Mouse (Mus musculus) hindbrain, embryonic 16.5 days (tissue): Measurements from ENCODE around the gene Stx1b. TPM values are rescaled to one million over a fixed set of nuclear protein-coding genes. Genes with fewer than 3 reads are reported as not detected.

Experiments used
- ATAC-seq: fragments of 200-750 bp; cut with Nextera tagmentation; 2 replicates; pipeline ENCODE4 v1.8.0; 2017; ENCODE audit warnings: moderate TSS enrichment, moderate library complexity
- H3K27ac ChIP-seq: fragments of 300-500 bp; sonication (generic); 2 replicates; pipeline ENCODE4 v1.5.1; 2014; ENCODE audit warnings: low read depth, mild to moderate bottlenecking, control low read depth, low read length, moderate library complexity
- H3K27me3 ChIP-seq: fragments of 300-500 bp; sonication (generic); replicated peaks from 2 replicates; pipeline ENCODE4 v1.6.1; 2014; ENCODE audit warnings: low read length; ENCODE audit not compliant: control insufficient read depth, insufficient read depth
- H3K36me3 ChIP-seq: fragments of 300-500 bp; sonication (generic); 2 replicates; pipeline ENCODE4 v1.6.1; 2014; ENCODE audit warnings: mild to moderate bottlenecking, low read length, moderate library complexity, mixed read lengths; ENCODE audit not compliant: control insufficient read depth, insufficient read depth
- H3K4me1 ChIP-seq: fragments of 300-500 bp; sonication (generic); 2 replicates; pipeline ENCODE4 v1.6.1; 2014; ENCODE audit warnings: low read depth, low read length; ENCODE audit not compliant: control insufficient read depth, insufficient read depth
- H3K4me2 ChIP-seq: fragments of 300-500 bp; sonication (generic); 2 replicates; pipeline ENCODE4 v1.6.1; 2014; ENCODE audit warnings: mild to moderate bottlenecking, low read length, control low read depth, moderate library complexity
- H3K4me3 ChIP-seq: fragments of 300-500 bp; sonication (generic); 2 replicates; pipeline ENCODE4 v1.5.1; 2014; ENCODE audit warnings: mild to moderate bottlenecking, low read length, control low read depth, moderate library complexity
- H3K9ac ChIP-seq: fragments of 300-500 bp; sonication (generic); 2 replicates; pipeline ENCODE4 v1.6.1; 2014; ENCODE audit warnings: low read depth, mild to moderate bottlenecking, control low read depth, low read length, moderate library complexity
- H3K9me3 ChIP-seq: fragments of 300-500 bp; sonication (generic); 2 replicates; pipeline ENCODE4 v1.6.1; 2014; ENCODE audit warnings: mild to moderate bottlenecking, low read length, moderate library complexity; ENCODE audit not compliant: control insufficient read depth
- WGBS: fragments of 180-500 bp; shearing (Covaris S2); extraction: QIAGEN DNeasy Blood & Tissue Kit; methylation state at CpG from one replicate; pipeline ENCODE4 v1.1.7; 2014; 5-methylcytosine and 5-hydroxymethylcytosine counted together
- polyA plus RNA-seq: library from polyadenylated mRNA; unstranded; fragments of >200 nt; fragmentation: Nextera tagmentation; extraction: Ambion mirVana; gene quantifications from 2 replicates; pipeline ENCODE4 v1.2.1, GENCODE M21; 2015

Stx1b gene
- polyA plus RNA-seq, 1 experiment from 2014 or later: 76.8 TPM

DNA sequence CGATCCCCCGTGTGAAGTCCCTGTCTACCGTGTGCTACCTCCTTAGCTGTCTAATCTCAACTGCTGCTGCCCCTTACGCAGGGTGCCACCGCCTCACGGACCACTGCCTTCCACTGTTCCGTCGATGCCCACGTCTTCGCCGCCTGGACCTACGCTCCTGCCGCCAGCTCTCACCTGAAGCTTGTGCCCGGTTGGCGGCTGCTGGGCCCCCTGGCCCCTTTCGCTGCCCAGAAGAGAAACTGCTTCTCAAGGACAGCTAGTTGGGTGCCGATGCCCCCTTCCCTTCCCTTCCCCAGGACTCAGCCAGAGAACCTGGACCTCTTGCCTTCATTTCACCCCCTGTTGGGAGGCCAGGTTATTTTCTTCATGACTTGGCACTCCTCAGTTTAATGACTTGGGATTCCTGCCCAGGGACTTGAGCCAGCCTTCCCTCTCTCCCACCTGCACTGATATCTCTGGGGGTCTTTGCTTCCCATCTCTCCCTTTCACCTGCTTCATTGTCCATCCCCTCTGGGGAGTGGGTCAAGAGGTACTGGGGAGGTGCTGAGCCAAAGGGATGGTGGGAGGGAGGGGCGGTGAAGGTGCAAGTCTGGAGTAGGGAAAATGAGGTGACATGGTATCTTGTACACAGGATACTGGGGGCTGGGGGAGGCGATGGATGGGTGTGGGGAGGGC is 56.5 kb downstream of the Stx1b start:
- WGBS: 92% methylated on average over 19 of the region's 19 CpGs
- no peaks in the 10 kb centered on the region for H3K9me3 ChIP-seq
- no peaks in the 10 kb centered on the region for H3K27me3 ChIP-seq
- ATAC-seq: no peak
- H3K4me1 ChIP-seq: peaks cover 23% of the 10 kb centered on the region
- peaks cover 26% of the 10 kb centered on the region for H3K36me3 ChIP-seq
- no peak overlapping the region for H3K27ac ChIP-seq
- no peak overlapping the region for H3K4me3 ChIP-seq
- H3K9ac ChIP-seq: 0 out of 2 replicates have a peak overlapping the region, but pooled peaks have one; percentile 6
- H3K4me2 ChIP-seq: no peak overlapping the region

DNA sequence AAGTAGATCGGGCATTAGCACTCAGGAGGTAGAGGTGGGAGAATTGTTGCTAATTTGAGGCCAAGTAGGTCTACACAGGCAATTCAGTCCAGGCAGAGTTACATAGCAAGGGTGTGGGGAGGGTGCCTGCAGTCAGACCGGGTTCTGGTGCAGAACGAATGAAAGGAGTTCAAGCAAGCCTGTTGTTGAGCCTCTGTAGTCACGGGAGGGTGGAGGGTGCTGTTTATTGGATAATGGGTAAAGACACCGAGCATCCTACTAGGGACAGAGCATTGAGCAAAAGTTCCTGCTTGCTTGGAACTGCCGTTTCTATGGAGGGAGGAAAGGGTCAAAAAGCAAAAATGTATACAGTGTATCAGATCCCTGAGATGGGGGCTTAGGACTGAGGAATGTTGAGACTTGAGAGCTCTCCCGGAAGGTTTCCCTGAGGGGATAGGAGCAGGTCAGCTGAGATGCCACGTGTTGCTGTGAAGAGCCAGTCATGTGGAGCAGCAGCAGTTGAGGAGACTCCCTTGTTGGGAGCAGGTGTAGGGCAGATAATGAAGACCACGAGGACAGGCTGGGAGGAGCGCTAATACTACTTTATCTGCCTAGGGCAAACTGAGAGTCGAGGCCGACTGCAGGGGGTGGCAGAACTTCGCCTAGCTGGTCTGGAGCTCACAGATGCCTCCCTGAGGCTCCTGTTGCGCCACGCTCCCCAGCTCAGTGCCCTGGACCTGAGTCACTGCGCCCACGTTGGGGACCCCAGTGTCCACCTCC is 57.3 kb downstream of the Stx1b start:
- no peak for ATAC-seq

DNA sequence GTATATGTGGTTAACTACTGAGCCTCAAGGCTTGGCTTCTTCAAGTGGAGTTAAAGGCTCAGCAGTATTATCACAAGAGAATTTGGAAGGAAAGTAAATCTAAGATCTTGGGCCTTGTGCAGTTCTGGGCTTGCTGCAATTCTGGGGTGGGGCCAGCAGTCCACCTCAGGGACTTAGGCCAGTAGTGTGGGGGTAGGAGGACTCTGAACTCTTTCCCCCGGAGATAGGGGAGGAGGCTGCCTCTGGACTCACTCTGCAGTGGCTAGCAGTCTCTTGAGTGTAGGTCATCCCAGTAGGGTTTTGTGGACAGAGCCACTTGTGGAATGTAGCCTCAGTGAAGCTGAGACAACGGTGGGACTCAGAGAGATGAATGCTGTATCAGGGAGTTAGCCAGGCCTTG is 58.6 kb downstream of the Stx1b start:
- H3K4me1 ChIP-seq: peaks cover 21% of the 10 kb centered on the region
- H3K4me2 ChIP-seq: no peak overlapping the region
- H3K36me3 ChIP-seq: peaks cover 30% of the 10 kb centered on the region
- H3K9me3 ChIP-seq: no peaks in the 10 kb centered on the region
- H3K4me3 ChIP-seq: no peak overlapping the region
- H3K27me3 ChIP-seq: no peaks in the 10 kb centered on the region
- no peak overlapping the region for H3K9ac ChIP-seq
- WGBS: 95% methylated on average over 2 of the region's 2 CpGs
- no peak for ATAC-seq
- no peak overlapping the region for H3K27ac ChIP-seq

More for the DNA sequence above, 57.3 kb downstream of the Stx1b start:
- 76% methylated on average over 17 of the region's 17 CpGs for WGBS
- peaks cover 30% of the 10 kb centered on the region for H3K36me3 ChIP-seq
- no peak overlapping the region for H3K9ac ChIP-seq
- no peak overlapping the region for H3K4me2 ChIP-seq
- no peaks in the 10 kb centered on the region for H3K9me3 ChIP-seq
- H3K27me3 ChIP-seq: no peaks in the 10 kb centered on the region
- H3K4me3 ChIP-seq: no peak overlapping the region
- H3K4me1 ChIP-seq: peaks cover 23% of the 10 kb centered on the region
- H3K27ac ChIP-seq: no peak overlapping the region

DNA sequence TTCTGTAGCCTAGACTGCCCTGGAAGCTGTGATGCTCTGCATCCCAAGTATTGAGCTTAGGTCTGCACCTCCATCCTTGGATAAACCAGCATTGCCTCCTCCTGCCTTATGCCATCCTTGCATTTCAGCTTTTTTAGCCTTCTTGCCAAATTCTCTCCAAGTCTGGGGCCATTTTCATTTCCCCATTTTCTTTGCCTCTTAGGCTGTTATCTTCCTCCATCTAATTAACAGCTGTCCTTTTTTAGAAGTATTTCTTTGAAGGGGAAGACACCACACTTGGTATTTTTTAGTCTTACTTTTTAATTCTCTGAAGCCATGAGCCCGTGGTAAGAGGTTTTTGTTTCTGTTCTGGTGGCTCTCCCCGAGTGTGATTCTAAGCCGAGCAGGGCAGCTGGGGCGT is 60.7 kb downstream of the Stx1b start:
- no peak for ATAC-seq
- 96% methylated on average over 4 of the region's 4 CpGs for WGBS
- Histone ChIP-seq H3K36me3 (peaks cover 30% of the 10 kb centered on the region), H3K9me3 (no peaks in the 10 kb centered on the region), H3K27me3 (no peaks in the 10 kb centered on the region), H3K4me2 (no peak overlapping the region), H3K4me3 (no peak overlapping the region), H3K27ac (no peak overlapping the region), H3K4me1 (peaks cover 3% of the 10 kb centered on the region), H3K9ac (no peak overlapping the region)

DNA sequence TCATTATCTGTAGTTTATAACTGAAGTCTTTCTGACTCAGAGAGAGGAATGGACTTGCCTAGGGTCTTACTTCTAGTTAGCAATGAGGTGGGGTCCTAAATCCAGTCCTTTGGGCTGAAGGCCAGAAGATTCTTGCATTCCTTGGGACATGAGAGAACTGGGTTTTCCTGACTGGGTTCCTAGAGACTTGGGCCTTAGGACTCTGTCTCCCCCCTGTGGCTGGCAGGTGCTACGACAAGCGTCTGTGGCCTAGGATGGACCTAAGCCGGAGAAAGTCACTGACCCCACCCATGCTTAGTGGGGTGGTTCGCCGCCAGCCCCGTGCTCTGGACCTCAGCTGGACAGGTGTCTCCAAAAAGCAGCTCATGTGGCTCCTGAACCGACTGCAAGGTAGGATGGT is 63.3 kb downstream of the Stx1b start:
- 41% methylated on average over 7 of the region's 7 CpGs for WGBS
- ATAC-seq: no peak
- peaks cover 25% of the 10 kb centered on the region for H3K36me3 ChIP-seq

DNA sequence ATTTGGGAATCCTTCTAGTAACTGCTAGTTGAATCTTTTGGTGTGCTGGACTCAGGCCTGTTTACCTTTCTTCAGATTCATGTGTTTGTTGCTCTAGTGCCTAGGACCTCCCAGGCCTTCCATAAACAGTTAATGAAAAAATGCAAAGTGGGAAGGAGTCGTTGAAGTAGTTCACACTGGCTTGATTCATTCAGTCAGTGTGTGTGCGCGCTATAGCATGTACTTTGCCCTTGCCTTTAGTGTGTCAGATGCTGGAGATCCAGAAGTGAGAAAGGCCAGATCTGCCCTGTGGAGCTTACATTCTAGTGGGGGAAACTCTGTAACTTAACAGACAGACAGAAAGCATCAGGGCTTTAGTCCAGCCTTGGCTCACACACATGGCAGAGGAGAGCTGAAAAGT is 63.9 kb downstream of the Stx1b start:
- no peaks in the 10 kb centered on the region for H3K9me3 ChIP-seq
- no peak overlapping the region for H3K4me2 ChIP-seq
- no peak overlapping the region for H3K9ac ChIP-seq
- H3K4me3 ChIP-seq: no peak overlapping the region
- H3K4me1 ChIP-seq: no peaks in the 10 kb centered on the region; the same call in 1 of the 2 replicates
- WGBS: 84% methylated on average over 3 of the region's 3 CpGs
- H3K27ac ChIP-seq: no peak overlapping the region
- ATAC-seq: no peak
- H3K36me3 ChIP-seq: peaks cover 20% of the 10 kb centered on the region
- H3K27me3 ChIP-seq: no peaks in the 10 kb centered on the region

More for the DNA sequence above, 63.3 kb downstream of the Stx1b start:
- Histone ChIP-seq H3K4me3 (no peak overlapping the region), H3K4me2 (no peak overlapping the region), H3K9ac (no peak overlapping the region), H3K27ac (no peak overlapping the region), H3K4me1 (no peaks in the 10 kb centered on the region; the same call in 1 of the 2 replicates), H3K27me3 (no peaks in the 10 kb centered on the region), H3K9me3 (no peaks in the 10 kb centered on the region)

DNA sequence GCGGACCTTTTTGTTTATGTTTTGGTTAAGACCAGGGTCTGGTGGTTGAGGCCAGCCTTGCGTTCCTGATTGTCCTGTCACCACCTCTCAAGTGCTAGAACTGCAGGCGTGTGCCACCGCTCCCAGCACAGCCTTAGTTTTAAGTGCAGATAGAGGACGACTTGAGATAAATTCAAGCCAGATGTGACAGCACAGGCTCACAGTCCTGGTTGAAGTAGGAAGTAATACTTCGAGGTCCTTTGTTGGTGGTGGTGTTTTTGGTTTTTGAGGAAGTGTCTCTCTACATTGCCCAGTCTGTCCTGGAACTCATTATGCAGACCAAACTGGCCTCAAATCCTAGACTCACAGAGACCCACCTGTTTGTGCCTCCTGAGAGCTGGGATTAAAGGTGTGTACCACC is 64.6 kb downstream of the Stx1b start:
- no peaks in the 10 kb centered on the region for H3K27me3 ChIP-seq
- H3K4me2 ChIP-seq: no peak overlapping the region
- no peak for ATAC-seq
- H3K9ac ChIP-seq: no peak overlapping the region
- no peak overlapping the region for H3K4me3 ChIP-seq
- H3K4me1 ChIP-seq: no peaks in the 10 kb centered on the region; the same call in 1 of the 2 replicates
- no peaks in the 10 kb centered on the region for H3K9me3 ChIP-seq
- peaks cover 25% of the 10 kb centered on the region for H3K36me3 ChIP-seq
- WGBS: 86% methylated on average over 6 of the region's 6 CpGs
- no peak overlapping the region for H3K27ac ChIP-seq

Other genes with a start within 250 kb of the Stx1b start
- 11.6 and 13.3 TPM in 2 replicates for gene Ccdc189, start 236.0 kb downstream of the Stx1b start, polyA plus RNA-seq
- 38.0 and 48.1 TPM in 2 replicates for gene Rnf40, start 235.8 kb downstream of the Stx1b start, polyA plus RNA-seq
- 15.0 and 20.7 TPM in 2 replicates for gene Zfp629, start 208.8 kb downstream of the Stx1b start, polyA plus RNA-seq
- 39.5 and 41.9 TPM in 2 replicates for gene Bcl7c, start 115.6 kb downstream of the Stx1b start, polyA plus RNA-seq
- 3.4 and 4.9 TPM in 2 replicates for gene Ctf1, start 111.8 kb downstream of the Stx1b start, polyA plus RNA-seq
- gene Ctf2, start 92.4 kb downstream of the Stx1b start, polyA plus RNA-seq: 0.15 and 0.20 TPM in 2 replicates
- gene Fbxl19, start 80.0 kb downstream of the Stx1b start, polyA plus RNA-seq: 6.8 TPM in 2 replicates
- gene Orai3, start 54.7 kb downstream of the Stx1b start, polyA plus RNA-seq: 10.4 and 11.3 TPM in 2 replicates
- 12.8 and 14.6 TPM in 2 replicates for gene Setd1a, start 47.9 kb downstream of the Stx1b start, polyA plus RNA-seq
- not detected in 2 replicates for gene Gm49388, start 38.9 kb downstream of the Stx1b start, polyA plus RNA-seq
- gene Hsd3b7, start 23.9 kb downstream of the Stx1b start, polyA plus RNA-seq: 11.9 and 12.1 TPM in 2 replicates
- 21.6 and 22.0 TPM in 2 replicates for gene Stx4a, start 255 bp downstream of the Stx1b start, polyA plus RNA-seq
- gene Zfp646, start 51.7 kb upstream of the Stx1b start, polyA plus RNA-seq: 6.0 and 8.8 TPM in 2 replicates
- gene Zfp668, start 52.3 kb upstream of the Stx1b start, polyA plus RNA-seq: 29.5 and 35.1 TPM in 2 replicates
- gene Prss53, start 66.4 kb upstream of the Stx1b start, polyA plus RNA-seq: 0.81 and 0.99 TPM in 2 replicates
- gene Gm21974, start 70.9 kb upstream of the Stx1b start, polyA plus RNA-seq: not detected in 2 replicates
- gene Vkorc1, start 71.1 kb upstream of the Stx1b start, polyA plus RNA-seq: 70.5 and 75.2 TPM in 2 replicates
- 67.1 and 72.5 TPM in 2 replicates for gene Bckdk, start 79.5 kb upstream of the Stx1b start, polyA plus RNA-seq
- gene Kat8, start 88.0 kb upstream of the Stx1b start, polyA plus RNA-seq: 42.1 and 42.3 TPM in 2 replicates
- 0.50 TPM in 2 replicates for gene Prss8, start 105.6 kb upstream of the Stx1b start, polyA plus RNA-seq
- 14.3 and 14.9 TPM in 2 replicates for gene Prss36, start 122.2 kb upstream of the Stx1b start, polyA plus RNA-seq
- 275 and 318 TPM in 2 replicates for gene Fus, start 142.9 kb upstream of the Stx1b start, polyA plus RNA-seq
- 7.3 and 9.3 TPM in 2 replicates for gene Pycard, start 169.3 kb upstream of the Stx1b start, polyA plus RNA-seq
- 0.27 TPM in 1 of 2 replicates, not detected in the other for gene Trim72, start 179.4 kb upstream of the Stx1b start, polyA plus RNA-seq
- 0.94 and 1.0 TPM in 2 replicates for gene Itgam, start 238.1 kb upstream of the Stx1b start, polyA plus RNA-seq
- gene Gm49368, start 238.1 kb upstream of the Stx1b start, polyA plus RNA-seq: not detected in 2 replicates